Mouse (Mus musculus) adrenal gland, postnatal 14 days (tissue): ENCODE results near the gene Tob1. TPM values are rescaled to one million over a fixed set of nuclear protein-coding genes. Genes with fewer than 3 reads are reported as not detected.
A peak's percentile ranks its signal among the peaks of the same experiment; 100 is the strongest.

Source experiments
- DNase-seq: peaks from one replicate; pipeline ENCODE4 v3.0.0; 2021; ENCODE audit warnings: mixed read lengths
- total RNA-seq: library from RNA; stranded (reverse); gene quantifications from 2 replicates; pipeline ENCODE4 v1.2.3, GENCODE M21; 2021

The Tob1 gene
- total RNA-seq, 1 experiment from 2014 or later = 199 TPM

DNA sequence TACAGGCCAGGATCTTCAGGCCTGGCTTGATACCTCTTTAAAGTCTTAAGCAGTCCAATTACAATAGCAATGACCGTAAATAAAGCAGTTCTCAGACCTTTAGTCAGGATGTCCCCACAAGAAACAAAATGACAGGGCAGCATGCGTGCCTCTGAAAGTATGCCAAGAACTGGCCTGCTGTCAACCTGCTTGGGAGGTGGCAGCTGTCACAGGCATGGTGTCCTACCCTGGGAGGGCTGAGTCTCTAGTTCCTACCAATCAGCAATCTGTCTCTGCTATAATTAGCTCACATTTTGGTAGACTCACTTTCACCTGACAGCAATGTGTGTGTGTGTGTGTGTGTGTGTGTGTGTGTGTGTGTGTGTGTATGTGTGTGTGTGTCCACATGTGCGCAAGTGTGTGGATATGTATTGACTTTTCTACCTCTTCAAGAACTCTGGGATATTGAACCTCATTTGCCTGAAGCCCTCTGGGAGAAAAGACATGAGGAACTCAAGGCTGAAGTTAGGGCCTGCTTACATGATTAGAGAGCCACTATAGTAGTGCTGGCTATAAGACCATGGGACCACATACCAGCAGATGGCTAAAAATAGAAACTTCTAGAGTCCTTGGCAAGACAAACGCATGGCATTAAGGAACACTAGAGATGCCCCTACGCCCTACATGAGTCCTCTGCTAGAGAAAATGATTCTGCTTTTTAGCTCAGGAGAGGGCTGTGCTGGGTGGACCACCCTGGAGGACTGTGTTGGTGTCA, 18.1 kb downstream of the Tob1 start:
- no peak for DNase-seq

DNA sequence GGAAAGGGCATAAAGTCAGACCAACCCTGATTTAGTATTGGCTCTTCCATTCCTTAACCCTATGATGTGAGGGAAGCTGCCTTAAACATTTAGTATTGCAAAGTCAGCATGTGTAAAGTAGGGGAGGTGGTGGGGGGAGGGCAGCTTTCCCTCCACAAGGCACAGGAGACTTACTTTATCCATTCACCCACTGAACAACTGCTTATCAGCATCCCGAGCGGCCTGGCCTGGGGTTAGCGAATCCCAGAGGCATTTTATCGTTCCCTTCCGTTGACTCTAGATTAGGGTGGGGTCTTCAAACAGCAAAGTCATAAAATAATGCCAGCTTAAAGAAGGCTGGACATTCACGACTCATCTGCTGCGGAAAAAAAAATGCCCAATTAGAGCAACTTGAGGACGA, 19.0 kb downstream of the Tob1 start:
- no peak for DNase-seq

DNA sequence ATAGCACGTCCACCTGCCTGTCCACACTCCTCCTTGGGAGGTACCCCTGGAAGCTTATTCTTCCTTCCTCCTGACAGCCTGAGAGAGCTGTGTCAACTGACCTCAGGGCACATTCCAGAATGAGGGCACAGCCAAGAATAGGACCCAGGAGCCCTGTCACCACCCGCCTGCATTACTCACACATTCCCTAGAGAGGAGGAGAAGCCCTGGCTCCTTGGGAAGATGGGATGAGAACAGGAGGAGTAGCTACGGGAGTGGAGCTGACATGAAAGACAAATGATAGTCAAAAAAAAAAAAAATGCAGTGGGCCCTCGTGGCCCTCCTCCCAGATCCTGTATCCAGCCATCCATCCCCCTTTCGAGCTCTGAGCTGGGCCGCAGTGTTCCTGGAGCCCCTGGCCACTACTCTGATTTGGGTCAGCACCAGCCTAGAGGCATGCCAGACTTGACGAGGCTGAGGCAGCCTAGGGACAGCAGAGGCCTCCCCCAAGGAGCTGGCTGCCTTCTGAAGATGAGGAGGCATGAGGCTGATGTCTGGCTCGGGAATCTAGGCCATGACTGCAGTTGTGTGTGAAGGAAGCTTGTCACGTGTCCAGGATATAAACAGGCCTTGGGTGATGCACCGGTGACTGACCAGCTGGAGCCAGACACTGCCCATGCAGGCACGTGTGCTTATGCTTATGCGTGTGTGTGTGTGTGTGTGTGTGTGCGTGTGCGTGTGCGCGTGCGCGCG, 20.7 kb downstream of the Tob1 start:
- peak; percentile 60 for DNase-seq

DNA sequence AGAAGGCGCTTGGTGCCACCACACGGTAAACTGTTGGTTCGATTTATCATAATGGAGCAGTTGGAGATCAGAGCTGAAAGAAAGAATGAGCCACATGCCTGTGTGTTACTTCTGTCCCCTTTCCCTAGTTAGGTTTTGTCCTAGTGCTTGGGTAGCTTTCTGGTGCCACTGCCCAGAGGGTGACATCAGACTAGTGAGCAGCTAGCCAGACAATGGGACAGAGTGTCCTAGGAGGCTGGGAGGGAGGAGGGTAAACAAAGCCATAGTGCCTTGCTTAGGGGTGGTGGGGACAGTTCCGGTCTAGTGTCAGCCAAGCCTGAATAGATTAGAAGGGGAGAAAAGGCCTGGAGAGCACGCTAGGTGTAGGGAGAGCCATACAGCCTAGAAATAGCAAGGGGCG, 22.2 kb downstream of the Tob1 start:
- no peak for DNase-seq

DNA sequence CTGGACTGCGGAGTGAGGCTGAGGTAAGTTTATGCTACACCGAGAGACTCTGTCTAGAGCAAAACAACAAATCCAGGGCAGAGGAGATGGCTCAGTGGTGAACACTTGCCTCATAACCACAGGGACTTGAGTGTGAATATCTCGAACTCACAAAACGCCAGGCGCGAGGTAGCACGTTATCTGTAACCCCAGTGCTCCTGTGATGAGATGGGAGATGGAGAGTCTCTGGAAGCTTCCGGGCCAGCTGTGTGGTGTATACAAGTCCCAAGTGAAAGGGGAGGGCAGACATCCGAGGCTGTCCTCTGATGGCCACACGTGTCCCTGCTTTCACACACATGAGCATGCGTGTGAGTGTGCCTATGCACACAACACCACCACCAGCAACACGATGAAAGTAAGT, 23.1 kb downstream of the Tob1 start:
- no peak for DNase-seq

DNA sequence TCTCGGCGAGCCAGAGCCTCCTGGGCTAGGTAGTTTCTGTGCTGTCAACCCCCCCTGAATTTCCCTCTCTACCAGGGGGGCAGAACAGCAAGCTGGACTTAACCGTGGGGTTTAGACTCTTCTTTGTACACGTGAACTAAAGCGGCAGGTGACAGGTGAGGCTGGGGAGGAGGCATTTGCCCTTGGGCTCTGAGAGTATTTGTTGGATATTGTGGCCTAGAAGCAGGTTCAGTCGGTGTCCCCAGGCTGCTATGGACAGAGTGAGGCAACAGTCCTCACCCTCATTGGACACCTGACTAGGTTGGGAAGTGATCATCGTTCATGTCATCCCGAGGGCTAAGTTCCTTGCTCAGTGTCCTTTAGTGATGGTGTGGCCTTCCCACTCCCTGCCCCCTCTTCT, 23.6 kb downstream of the Tob1 start:
- DNase-seq = no peak

DNA sequence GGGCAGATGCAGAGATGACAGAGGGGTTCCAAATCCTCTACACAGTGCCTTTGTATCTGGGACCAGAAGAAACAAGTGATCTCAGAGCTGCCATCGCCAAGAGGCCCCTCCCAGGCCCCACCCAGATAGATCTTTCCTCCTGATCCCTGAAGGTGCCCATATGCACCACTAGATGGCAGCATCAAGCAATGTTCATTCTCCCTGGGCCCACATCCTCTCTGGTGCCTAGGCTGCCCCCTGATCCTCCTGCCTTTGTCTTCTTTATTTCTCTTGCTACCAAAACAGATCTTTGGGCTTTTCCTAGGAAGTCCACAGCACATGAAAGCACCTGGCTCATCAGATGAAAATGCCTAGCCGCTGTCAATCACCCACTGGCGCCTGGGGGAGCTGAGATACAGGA, 24.8 kb downstream of the Tob1 start:
- peak; percentile 83 for DNase-seq

DNA sequence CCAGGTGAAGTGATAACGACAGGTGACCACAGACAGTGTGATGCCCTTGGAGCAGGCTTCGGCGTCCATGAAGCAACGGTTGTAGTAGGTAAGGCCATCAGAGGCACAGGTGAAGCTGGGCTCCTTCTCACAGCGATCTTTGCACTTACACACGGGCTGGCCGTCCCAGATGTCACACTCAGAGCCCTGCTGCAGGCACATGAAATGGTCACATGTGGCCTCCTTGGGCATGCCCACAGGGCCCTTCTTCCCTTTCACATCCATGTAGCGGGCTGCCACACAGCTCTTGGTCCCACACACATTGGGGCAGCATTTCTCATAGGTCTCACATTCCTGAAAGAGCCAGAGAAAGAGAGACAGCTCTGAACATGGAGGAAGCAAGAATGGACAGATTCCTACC, 27.5 kb downstream of the Tob1 start:
- no peak for DNase-seq

DNA sequence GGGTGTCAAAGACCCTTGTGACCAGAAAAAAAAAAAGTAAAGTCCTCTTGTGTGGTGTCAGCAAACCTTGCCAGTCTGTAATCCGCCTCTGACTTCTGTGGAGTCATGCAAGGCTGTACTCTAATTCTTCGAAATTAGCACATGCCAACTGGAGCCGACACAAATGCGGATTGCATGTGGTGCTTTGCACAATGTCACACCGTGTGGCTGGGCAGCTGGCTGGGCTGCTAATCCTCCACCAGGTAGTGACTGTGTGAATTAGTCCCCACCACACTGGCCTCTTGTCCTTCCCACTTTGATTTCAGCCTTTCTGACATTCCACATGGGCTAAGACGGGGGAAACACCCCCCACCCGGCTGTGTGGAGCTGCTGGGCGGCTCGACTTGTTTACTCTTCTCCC, 28.5 kb downstream of the Tob1 start:
- peak; percentile 44 for DNase-seq

DNA sequence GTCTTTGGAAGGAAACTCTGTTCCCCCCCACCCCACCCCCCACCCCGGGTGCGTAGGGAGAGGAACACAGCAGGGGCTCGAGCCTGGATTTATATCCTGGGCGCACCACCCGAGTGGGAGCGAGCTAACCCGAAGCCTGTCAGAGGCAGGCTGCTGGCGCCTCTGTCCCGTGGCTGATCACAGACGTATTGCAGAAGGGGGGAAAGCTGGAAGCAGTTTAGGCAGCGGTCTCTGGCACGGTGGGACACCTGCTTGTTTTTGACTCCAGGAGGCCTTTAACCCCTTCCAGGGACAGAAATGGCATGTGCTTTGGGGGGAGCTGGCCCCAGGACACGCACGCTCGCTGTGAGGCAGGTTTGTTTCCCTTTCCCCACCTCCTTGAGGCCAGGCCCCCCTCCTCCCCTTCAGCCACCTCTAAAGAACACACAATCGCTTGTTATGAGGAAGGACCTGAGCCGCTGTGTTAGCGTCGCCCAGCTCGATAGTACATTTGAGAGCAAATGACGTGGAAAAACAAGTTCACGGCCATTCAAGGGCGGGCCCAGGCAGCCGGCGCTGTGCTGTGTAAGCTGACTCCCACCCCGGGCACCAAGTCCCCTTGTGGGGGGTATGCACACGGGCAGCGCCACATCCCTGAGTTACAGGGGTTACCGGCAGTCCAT, 31.6 kb downstream of the Tob1 start:
- DNase-seq = peak; percentile 39

DNA sequence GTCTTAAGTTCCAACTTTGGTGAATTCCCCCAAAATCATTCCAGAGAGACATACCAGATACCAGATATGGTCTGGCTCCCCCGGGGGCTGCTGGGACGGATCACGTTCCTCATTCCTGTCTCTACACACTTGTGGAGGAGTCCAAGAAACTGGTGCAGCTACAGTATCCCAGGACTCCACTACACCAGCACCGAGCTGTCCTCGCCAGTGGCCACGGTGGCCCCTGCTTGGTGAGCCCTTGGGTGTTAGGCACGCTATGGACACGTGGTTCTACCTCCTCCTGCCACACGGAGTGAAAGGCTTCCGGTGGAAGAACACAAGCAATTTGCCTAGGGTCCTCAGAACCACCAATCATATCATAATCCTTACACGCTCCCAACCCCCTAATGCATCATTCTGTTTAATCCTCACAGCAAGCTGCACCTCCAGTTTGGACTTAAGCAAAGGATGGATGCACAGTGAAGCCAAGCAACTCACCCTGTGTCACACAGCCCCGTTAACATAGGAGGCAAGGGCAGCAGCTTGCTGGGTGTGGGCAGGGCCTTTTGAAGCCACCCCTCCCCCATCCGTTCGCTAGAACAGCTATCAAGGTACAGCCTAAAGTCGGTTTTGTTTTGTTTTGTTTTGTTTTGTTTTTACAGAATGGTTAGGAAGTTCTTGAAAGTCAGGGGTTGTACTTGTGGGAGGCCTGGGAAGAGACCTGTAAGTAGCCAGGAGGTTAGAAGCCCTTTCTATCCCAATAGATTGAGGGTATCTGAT, 32.3 kb downstream of the Tob1 start:
- no peak for DNase-seq

DNA sequence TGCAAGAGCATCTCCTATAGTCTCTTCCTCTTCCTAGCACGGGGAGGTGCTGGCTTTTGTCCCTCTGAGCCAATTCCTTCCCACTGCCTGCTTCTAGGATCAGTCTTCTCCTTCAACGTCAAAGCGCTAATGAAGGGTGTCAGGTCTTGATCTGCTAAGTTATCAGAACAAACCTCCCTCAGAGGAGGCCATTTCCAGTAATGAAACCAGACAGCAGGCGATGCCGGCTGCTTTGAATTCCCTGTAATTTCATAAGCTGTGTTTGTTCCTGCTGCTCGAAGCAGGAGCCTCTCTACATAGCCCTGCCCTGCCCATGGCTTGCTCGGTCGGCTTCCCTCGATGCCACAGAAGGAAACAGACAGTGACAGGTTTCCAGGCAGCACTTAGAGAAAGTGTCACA, 33.1 kb downstream of the Tob1 start:
- DNase-seq = no peak

DNA sequence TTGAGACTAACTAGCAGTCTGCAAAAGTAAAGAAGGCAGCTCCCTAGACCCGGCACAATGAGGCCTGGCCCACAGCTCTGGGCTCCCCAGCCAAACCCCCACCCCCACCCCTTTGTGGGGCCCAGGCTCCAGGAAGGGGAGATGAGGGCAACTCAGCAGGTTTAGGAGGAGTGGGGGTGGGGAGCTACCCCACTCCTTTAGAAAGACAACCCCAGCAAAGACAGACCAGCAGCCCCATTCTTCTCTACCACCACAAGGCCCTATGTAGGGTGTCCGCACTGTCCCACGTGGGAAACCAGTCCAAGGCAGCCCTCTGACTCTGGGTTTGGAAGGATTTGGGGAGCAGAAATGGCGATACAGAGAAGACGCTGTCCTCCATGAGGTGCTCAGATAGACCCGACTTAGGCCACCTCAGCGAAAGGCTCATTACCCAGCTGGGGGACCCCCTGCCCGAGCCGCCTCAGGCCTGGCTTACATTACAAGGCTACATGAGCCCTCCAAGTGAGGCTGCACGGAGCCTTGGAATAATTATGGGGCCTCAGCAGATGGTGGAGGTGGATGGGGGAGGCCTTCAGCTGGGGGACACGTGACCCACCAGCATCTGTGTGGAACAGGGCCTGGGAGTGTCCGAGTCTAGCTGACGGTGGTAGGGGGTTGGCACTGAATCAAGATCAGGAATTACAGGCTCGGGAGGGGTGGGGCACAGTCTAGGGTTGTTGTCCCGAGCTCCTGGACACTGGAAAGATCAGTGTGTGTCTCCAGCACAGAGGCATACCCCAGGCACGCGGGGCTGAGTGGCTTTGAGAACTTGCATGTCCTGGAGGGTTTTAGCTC, 34.9 kb downstream of the Tob1 start, which contains the start of gene Wfikkn2:
TSS of gene Wfikkn2 (minus strand) at position 51 of the 834 bp plus-strand sequence.
- DNase-seq = no peak

DNA sequence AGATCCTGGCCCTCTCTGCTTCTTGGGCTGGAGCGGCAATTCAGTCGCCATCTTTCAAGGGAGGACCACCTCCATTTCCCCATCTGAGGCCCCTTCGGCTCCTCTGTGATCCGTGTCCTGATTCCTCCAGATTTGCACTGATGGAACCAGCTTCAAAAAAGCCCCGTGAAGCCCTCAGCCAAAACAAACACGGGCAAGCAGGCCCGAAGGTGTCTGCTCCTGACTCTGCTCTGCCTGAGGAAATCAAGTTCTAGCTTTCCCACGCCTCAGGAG, 35.5 kb downstream of the Tob1 start:
- no peak for DNase-seq

DNA sequence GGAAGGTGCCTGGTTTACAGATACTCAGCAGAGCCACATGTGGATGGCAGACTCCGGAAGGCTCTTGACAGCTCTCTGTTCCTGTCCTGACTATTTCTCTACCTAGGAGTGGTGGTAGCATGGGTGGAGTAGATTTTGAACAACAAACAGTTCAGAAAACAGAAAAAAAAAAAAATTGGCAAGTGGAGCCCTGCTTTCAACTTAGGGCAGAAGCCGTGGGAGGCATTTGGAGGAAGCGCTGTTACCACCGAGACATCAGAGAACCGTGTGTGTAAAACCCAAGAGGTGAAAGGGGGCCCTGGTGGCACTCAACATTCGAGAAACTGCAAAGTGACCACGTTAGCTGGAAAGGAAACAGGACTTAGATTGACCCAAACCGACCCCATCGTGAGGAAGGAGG, 41.9 kb downstream of the Tob1 start:
- no peak for DNase-seq

DNA sequence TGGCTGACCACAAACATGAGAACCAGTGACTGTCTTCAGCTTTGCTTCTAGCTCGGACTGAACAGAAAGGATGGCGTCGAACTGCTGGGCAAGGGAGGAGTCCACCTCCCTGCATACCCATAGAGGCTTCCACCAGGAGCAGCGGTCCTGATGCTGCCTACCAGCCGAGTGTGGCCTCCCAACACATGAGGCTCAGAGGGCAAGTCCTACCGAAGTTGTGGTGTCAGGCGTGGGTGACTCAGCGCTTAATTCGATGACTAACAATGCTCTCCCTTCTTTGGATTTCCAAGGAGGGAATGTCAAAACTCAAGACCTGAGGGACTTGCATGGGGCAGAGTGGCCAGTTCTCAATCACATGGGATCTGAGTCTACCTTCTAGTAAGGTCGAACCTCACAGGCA, 42.4 kb downstream of the Tob1 start:
- DNase-seq = no peak

DNA sequence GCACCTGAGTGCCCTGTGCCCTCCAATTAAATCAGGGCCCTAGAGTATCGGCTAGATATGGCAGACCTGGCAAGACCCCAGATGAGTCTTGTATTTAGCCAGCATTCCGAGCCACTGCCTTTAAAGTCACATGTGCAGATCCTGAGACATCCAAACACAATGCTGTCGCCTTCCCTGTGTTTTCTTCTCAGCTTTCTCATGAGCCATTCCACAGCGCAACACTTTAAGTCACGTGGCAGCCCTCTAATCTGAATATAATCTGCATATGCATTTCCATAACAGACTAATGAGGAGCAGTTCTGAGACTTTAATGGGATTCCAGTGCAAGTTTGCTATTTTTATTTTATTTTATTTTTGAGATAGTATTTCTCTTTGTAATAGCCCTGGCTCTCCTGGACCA, 44.5 kb downstream of the Tob1 start:
- DNase-seq = no peak

DNA sequence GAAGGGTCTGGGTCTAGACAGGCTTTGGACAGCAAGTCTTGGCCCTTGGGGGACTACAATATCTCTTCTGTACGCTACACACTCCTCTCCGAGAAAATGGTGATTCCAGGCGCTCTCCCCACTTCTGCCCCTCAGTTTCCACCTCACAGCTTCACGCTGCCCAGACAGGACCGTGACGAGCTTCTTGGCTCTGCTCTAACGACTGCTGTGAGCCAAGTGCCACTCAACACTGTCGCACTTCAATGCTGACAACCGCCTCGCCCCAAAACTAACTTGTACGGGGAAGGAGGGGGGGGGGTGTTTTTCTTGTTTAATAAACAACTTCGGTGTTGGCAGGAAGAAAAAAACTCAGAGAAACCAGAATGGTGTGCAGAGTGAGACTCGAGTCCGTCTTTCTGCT, 46.7 kb downstream of the Tob1 start:
- DNase-seq = no peak

DNA sequence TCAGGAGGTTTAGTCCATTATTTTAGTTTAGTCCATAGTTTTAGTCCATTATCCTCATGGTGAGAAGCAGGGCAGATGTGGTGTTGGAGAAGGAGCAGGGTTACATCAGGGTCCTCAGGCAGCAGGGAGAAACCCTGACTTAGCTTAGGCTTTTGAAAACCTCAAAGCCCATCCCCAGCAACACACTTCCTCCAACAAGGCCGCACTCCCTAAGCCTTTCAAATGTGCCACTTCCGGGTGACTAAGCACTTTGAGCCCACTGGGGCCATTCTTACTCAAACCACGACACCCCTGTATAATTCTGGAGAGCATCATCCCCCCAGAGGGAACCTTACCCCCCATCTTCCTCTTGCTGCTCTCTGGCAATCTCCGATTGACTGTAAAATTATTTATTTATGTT, 48.6 kb downstream of the Tob1 start:
- DNase-seq = no peak

DNA sequence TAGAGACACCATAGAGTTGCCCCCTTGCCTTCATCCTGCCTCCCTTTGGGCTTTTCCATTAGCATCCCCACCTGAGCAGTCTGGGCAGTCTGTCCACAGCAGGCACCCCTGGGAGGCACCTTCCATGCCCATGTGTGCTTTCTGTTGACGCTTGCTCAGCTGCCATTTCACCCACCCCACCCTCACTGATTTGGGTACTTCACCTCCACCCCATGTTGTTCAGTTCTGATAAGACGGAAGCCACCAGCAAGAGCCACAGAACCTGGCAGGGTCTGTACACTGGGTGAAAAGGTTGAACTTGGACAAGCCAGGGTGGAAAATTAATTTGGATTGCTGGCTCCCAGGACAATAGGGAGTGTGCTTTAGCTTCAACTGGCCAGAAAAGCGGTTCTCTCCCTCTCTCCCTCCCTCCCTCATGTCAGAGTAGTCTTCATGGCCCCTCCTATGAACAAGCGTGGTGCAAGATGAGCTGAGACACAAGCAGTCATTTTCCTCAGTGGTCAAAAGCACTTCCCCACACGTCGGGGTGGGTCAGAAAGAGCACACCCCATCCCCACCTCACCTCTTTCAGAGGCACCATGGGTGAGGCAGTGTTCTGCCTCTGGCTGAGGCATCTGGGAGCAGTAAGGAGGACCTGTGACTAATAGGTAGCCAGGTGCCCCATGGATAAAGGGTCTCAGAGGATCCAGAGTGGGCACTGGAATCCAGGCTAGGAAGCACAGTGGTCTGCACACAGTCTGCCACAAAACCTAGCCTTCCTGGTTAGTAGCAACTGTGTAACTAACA, 50.5 kb downstream of the Tob1 start:
- no peak for DNase-seq
